Mouse (Mus musculus) liver, adult 2 months (tissue): Measurements from ENCODE around the gene Fam234a. TPM values are rescaled to one million over a fixed set of nuclear protein-coding genes. Genes with fewer than 3 reads are reported as not detected.
"Not testable (repeated sequence)": the region's sequence is repeated elsewhere in the genome, so short reads cannot be mapped to it uniquely, and the experiment has no call there.

Source experiments
- DNase-seq: peaks from one replicate; pipeline ENCODE4 v3.0.0-alpha.2; 2011; ENCODE audit warnings: low read depth, low spot score; ENCODE audit errors: extremely low read depth
- H3K27ac ChIP-seq: fragments of 200-500 bp; replicated peaks from 2 replicates; pipeline ENCODE4 v1.5.1; 2012; ENCODE audit warnings: low read depth, mild to moderate bottlenecking, control low read depth, inconsistent platforms, low read length; ENCODE audit not compliant: insufficient read depth
- H3K27me3 ChIP-seq: fragments of 200-500 bp; 2 replicates; pipeline ENCODE4 v1.6.1; 2012; ENCODE audit warnings: mild to moderate bottlenecking, moderate library complexity, low read length, inconsistent platforms; ENCODE audit not compliant: control insufficient read depth, insufficient read depth
- H3K36me3 ChIP-seq: fragments of 200-500 bp; 2 replicates; pipeline ENCODE4 v1.6.1; 2012; ENCODE audit warnings: low read length, inconsistent platforms; ENCODE audit not compliant: control insufficient read depth, insufficient read depth
- H3K4me1 ChIP-seq: fragments of 200-500 bp; 2 replicates; pipeline ENCODE4 v1.6.1; 2011; ENCODE audit warnings: low read length; ENCODE audit not compliant: control insufficient read depth, insufficient read depth
- H3K4me3 ChIP-seq: fragments of 200-500 bp; 2 replicates; pipeline ENCODE4 v1.5.1; 2011; ENCODE audit warnings: low read depth, mild to moderate bottlenecking, control low read depth, low read length, moderate library complexity; ENCODE audit not compliant: insufficient read depth
- H3K79me2 ChIP-seq: fragments of 200-500 bp; 2 replicates; pipeline ENCODE4 v1.6.1; 2012; ENCODE audit warnings: inconsistent platforms, mild to moderate bottlenecking, low read length, moderate library complexity; ENCODE audit not compliant: control insufficient read depth, insufficient read depth
- H3K9ac ChIP-seq: fragments of 200-500 bp; 2 replicates; pipeline ENCODE4 v1.6.1; 2012; ENCODE audit warnings: low read depth, mild to moderate bottlenecking, control low read depth, inconsistent platforms, low read length
- CTCF ChIP-seq: fragments of 200-500 bp; IDR thresholded peaks from 2 replicates; pipeline ENCODE4 v1.5.1; 2011; ENCODE audit warnings: low read depth, low read length, control low read depth
- POLR2A ChIP-seq: fragments of 200-500 bp; IDR thresholded peaks from 2 replicates; pipeline ENCODE4 v1.6.1; 2011; ENCODE audit warnings: low read length, control low read depth; ENCODE audit not compliant: insufficient read depth; ENCODE audit errors: extremely low read depth
- WGBS: fragments of 180-500 bp; shearing (Covaris S2); methylation state at CpG from one replicate; pipeline ENCODE4 v1.1.7; 2018; 5-methylcytosine and 5-hydroxymethylcytosine counted together
- polyA plus RNA-seq: library from polyadenylated mRNA; depleted of rRNA; stranded (reverse); fragments of >200 nt; gene quantifications from 2 replicates; pipeline ENCODE4 v1.2.3, GENCODE M21; 2012
- total RNA-seq: library from RNA; depleted of rRNA; stranded (reverse); fragments of >200 nt; gene quantifications from 2 replicates; pipeline ENCODE4 v1.2.3, GENCODE M21; 2014

Gene Fam234a
- total and polyA plus RNA-seq, 2 experiments = 12.6 to 50.8 TPM

DNA sequence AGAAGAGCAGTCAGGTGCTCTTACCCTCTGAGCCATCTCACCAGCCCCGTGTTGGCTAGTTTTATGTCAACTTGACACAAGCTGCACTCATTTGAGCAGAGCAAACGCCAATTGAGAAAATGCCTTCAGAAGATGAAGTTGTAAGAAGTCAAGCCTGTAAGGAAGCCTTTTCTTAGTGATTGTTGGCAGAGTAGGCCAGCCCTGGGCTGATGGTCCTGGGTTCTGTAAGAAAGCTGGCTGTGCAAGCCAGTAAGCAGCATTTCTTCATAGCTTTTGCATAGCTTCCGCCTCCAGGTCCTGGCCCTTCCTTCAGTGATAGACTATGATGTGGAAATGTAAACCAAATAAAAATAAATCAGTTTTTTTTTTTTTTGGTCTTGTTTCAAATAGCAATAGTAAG is 28.5 kb upstream of the Fam234a start:
- no peak overlapping the region for H3K9ac ChIP-seq
- H3K27me3 ChIP-seq = no peaks in the 10 kb centered on the region
- H3K4me1 ChIP-seq = peaks cover 5% of the 10 kb centered on the region
- no peak for DNase-seq
- peaks cover 49% of the 10 kb centered on the region for H3K36me3 ChIP-seq
- no peaks in the 10 kb centered on the region for H3K79me2 ChIP-seq
- 63% methylated on average over 3 of the region's 3 CpGs for WGBS
- no peak overlapping the region for H3K27ac ChIP-seq
- H3K4me3 ChIP-seq = no peak overlapping the region
- no peak for TF ChIP-seq POLR2A
- TF ChIP-seq CTCF = no peak

DNA sequence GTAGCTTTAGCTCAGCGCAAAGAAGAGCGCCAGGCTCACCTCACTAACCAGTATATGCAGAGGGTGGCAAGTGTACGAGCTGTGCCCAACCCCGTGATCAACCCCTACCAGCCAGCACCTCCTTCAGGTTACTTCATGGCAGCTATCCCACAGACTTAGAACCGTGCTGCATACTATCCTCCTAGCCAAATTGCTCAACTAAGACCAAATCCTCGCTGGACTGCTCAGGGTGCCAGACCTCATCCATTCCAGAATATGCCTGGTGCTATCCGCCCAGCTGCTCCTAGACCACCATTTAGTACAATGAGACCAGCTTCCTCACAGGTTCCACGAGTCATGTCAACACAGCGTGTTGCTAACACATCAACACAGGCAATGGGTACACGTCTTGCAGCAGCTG is 25.5 kb upstream of the Fam234a start:
- not testable (repeated sequence) for H3K4me3 ChIP-seq, H3K79me2 ChIP-seq, H3K4me1 ChIP-seq, H3K9ac ChIP-seq, H3K27ac ChIP-seq, H3K27me3 ChIP-seq, DNase-seq
- WGBS = 75% methylated on average over 8 of the region's 10 CpGs
- H3K36me3 ChIP-seq = peaks cover 52% of the 10 kb centered on the region

DNA sequence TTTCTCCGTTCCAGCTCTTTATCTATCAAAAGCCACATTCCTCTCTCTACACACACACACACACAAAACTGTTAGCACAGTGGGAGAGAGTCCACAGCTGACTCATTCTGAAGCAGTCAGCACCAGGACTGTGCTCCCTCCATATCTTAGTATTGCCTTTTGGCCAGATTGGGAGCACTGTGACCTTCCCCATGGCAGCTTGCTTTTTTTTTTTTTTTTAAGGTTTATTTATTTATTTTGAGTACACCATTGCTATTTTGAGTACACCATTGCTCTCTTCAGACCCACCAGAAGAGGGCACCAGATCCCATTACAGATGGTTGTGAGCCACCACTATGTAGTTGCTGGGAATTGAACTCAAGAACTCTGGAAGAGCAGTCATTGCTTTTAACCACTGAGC is 24.8 kb upstream of the Fam234a start:
- 15% methylated on average over 1 of the region's 1 CpGs for WGBS
- Histone ChIP-seq H3K79me2 (peaks cover 3% of the 10 kb centered on the region; the same call in 1 of the 2 replicates), H3K4me3 (no peak overlapping the region), H3K36me3 (peaks cover 56% of the 10 kb centered on the region), H3K4me1 (peaks cover 5% of the 10 kb centered on the region), H3K9ac (no peak overlapping the region), H3K27ac (no peak overlapping the region), H3K27me3 (no peaks in the 10 kb centered on the region)
- TF ChIP-seq POLR2A (no peak), CTCF (no peak)
- DNase-seq = peak; percentile 71

DNA sequence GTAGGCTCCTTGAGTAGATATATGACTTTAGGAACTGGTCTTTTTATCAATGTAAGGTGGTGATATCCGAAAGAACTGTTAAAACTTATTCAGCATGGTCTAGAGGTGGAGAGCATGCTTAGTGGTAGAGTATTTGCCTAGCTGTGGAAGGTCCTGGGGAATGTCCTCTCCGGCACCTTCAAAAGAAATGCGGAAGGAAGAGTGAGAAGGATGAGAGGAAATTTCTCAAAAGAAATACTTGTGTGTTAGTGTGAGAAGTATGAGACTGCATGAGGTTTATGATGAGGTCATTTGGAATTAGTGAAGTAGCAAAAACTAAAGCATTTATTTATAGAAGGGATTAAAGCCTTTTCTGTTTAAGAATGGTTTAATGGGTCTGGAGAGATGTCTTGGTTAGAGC is 18.3 kb upstream of the Fam234a start:
- WGBS = 97% methylated on average over 3 of the region's 3 CpGs
- Histone ChIP-seq H3K9ac (no peak overlapping the region), H3K79me2 (peaks cover 6% of the 10 kb centered on the region; the same call in 1 of the 2 replicates), H3K36me3 (peaks cover 64% of the 10 kb centered on the region), H3K27me3 (no peaks in the 10 kb centered on the region), H3K4me1 (no peaks in the 10 kb centered on the region), H3K4me3 (no peak overlapping the region), H3K27ac (no peak overlapping the region)
- DNase-seq = no peak
- TF ChIP-seq POLR2A (no peak), CTCF (no peak)

DNA sequence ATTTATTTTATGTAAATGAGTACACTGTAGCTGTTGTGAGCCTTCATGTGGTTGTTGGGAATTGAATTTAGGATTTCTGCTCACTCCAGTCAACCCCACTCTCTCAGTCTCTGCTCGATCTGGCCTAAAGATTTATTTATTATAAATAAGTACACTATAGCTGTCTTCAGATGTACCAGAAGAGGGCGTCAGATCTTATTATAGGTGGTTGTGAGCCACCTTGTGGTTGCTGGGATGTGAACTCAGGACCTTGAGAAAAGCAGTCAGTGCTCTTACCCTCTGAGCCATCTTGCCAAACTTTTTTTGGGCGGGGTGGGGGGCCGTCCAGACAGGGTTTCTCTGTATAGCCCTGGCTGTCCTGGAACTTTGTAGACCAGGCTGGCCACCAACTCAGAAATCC is 17.8 kb upstream of the Fam234a start:
- WGBS = 88% methylated on average over 4 of the region's 4 CpGs
- Histone ChIP-seq H3K27ac (no peak overlapping the region), H3K4me1 (no peaks in the 10 kb centered on the region), H3K4me3 (no peak overlapping the region), H3K27me3 (no peaks in the 10 kb centered on the region), H3K79me2 (peaks cover 6% of the 10 kb centered on the region; the same call in 1 of the 2 replicates), H3K36me3 (peaks cover 63% of the 10 kb centered on the region), H3K9ac (no peak overlapping the region)
- TF ChIP-seq POLR2A (no peak), CTCF (no peak)
- DNase-seq = no peak

DNA sequence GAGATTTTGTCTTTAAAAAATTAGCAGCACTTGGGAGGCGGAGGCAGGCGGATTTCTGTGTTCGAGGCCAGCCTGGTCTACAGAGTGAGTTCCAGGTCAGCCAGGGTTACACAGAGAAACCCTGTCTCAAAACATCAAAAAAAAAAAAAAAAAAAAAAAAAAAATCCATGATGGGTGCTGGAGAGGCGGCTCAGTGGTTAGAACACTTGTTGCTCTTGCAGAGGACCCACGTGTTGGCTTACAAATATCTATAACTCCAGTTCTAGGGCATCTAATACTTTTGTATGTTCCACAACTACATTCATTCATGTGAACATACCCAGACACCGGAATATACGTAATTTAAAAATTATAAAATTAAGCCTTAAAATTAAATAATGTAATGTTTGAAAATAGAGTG is 11.3 kb upstream of the Fam234a start:
- H3K36me3 ChIP-seq = peaks cover 28% of the 10 kb centered on the region
- 96% methylated on average over 7 of the region's 7 CpGs for WGBS

More for the DNA sequence above, 11.3 kb upstream of the Fam234a start:
- no peak overlapping the region for H3K4me3 ChIP-seq
- DNase-seq = no peak
- no peak overlapping the region for H3K9ac ChIP-seq
- H3K79me2 ChIP-seq = peaks cover 8% of the 10 kb centered on the region; the same call in 1 of the 2 replicates
- no peaks in the 10 kb centered on the region for H3K27me3 ChIP-seq
- H3K27ac ChIP-seq = no peak overlapping the region
- H3K4me1 ChIP-seq = peaks cover 6% of the 10 kb centered on the region
- TF ChIP-seq CTCF (no peak), POLR2A (no peak)
